Mouse (Mus musculus): ENCODE measurements around the gene Lsamp. TPM values are rescaled to one million over a fixed set of nuclear protein-coding genes. Genes with fewer than 3 reads are reported as not detected.

Lsamp gene
- total RNA-seq, 2 experiments from 2014 or later = 0.38 to 0.53 TPM

DNA sequence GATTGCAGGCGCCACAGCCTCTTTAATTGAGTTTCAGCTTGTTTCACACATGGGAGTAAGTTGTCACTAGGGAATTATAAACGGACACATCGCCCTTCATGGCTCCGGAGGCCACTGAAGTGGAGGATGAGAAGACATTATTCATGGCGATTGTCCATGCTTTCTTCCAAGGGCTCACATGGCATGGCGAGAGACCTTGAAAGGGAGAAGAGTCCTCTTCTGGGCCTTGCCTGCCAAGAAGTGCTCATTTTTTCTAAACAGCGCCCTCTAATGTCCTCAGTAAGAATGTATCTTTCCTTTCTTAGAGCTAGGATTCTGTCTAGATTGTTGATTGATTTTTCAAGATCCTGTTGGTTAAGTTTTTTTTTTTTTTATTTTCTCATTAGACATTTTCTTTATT is 1424.7 kb downstream of the Lsamp start:
- no peak for DNase-seq
- no peak overlapping the region for H3K4me3 ChIP-seq
- intact Hi-C loops (cut with DNase I) = no loop called here
- no peak overlapping the region for H3K27ac ChIP-seq
- TF ChIP-seq CTCF (IDR thresholded peaks at IDR 0.05) = no peak

DNA sequence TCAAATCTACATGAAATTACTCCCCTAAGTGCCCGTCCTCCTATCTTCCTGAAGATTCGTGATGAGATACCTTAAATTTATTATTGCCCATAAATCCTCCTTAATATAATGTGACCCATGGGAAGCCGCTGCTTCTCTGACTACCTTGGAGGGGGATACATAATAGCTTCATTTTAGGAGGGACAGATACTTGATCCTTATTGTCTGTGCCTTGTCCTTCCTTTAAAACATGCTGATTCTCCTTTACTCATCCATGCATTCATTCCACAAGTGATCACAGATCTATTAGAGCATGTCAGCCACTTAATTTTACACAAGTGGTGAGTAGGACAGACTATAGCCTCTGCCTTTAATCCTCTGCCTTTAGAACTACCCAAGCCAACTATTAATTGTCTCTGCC is 1426.5 kb downstream of the Lsamp start:
- intact Hi-C loops (cut with DNase I) = no loop called here

DNA sequence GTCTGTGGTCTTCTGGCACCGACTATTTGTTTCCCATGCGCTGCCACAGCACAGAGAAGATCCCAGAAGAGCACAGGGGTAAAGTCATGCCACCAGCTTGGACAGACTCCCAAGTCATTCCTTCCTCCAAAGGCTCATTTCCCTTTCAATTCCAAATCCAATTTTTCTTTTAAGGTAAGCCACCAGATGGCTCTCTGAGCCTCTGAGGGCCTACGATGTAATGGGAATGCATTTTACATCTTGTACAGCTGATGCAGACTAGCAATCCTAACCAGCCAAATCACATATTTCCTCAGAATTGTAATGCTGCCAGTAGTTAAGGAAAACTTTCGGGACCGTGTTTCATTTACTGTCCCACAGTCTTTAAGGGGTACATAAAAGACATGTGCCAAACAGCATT is 1433.2 kb downstream of the Lsamp start:
- no peak for DNase-seq
- no peak for TF ChIP-seq CTCF (IDR thresholded peaks at IDR 0.05)
- H3K4me3 ChIP-seq = no peak overlapping the region
- no peak overlapping the region for H3K27ac ChIP-seq
- intact Hi-C loops (cut with DNase I) = no loop called here

More for the DNA sequence above, 1426.5 kb downstream of the Lsamp start:
- H3K27ac ChIP-seq = no peak overlapping the region
- H3K4me3 ChIP-seq = no peak overlapping the region
- TF ChIP-seq CTCF (IDR thresholded peaks at IDR 0.05) = no peak
- no peak for DNase-seq

DNA sequence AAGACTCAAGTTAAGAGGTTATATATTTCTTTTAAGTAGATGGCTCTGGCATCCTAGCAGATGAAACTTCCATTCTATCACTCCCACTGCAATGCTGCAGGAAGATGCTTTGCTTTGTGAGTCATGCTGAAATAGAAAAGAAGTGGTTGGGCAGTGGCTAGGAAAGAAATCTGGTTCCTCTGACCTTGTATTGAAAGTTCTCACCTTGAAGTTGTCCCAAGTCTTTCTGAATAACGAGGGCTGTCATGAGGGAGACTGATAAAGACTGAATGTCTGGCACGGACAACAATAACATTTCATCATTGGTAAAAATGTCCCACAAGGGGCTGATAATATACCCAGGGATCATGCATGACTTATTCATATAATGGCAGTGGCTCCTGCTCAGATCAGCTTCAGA is 1483.2 kb downstream of the Lsamp start:
- intact Hi-C loops (cut with DNase I) = no loop called here
- no peak for DNase-seq
- no peak for TF ChIP-seq CTCF (IDR thresholded peaks at IDR 0.05)
- Histone ChIP-seq H3K27ac (no peak overlapping the region), H3K4me3 (no peak overlapping the region)

DNA sequence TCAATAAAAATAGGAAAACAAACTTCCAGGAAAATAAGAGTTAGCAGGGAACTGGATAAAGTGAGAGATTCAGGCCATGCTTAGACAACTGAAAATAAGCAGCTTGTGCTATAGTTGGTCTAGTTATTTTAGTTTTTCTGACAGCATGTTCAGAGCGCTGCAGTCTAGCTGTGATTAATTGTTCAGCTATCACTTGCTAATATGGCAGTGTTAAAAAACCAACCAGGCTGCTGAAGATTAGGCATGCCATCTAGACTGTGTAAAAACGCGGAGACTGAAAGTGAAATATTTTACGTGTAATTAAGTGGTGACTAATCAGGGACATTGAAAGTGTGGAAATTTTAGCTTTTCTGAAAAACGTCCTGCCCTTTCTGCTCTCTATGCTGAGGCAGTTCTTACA is 1494.5 kb downstream of the Lsamp start:
- TF ChIP-seq CTCF (IDR thresholded peaks at IDR 0.05) = no peak
- H3K27ac ChIP-seq = no peak overlapping the region
- DNase-seq = no peak
- H3K4me3 ChIP-seq = no peak overlapping the region
- intact Hi-C loops (cut with DNase I) = no loop called here

DNA sequence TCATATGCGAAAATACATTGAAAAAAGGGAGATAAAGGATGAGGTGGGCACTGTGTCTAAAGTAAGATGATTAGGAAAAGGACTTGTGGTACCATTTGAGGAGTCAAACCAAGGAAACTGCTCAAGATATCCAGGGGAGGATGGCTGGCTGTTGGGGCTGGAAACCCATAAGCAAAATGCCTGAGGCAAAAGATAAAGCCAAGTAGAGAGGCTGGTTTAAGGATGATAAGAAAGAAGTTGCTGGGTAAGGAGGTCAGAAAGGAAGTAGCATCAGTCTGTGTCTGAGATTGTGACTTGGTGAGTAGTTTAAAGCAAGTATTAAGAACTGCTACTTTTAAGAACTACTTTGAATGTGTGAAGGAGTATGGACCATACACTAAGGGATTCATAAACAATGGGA is 1497.7 kb downstream of the Lsamp start:
- no peak overlapping the region for H3K27ac ChIP-seq
- H3K4me3 ChIP-seq = no peak overlapping the region
- no peak for DNase-seq
- no peak for TF ChIP-seq CTCF (IDR thresholded peaks at IDR 0.05)
- intact Hi-C loops (cut with DNase I) = no loop called here

DNA sequence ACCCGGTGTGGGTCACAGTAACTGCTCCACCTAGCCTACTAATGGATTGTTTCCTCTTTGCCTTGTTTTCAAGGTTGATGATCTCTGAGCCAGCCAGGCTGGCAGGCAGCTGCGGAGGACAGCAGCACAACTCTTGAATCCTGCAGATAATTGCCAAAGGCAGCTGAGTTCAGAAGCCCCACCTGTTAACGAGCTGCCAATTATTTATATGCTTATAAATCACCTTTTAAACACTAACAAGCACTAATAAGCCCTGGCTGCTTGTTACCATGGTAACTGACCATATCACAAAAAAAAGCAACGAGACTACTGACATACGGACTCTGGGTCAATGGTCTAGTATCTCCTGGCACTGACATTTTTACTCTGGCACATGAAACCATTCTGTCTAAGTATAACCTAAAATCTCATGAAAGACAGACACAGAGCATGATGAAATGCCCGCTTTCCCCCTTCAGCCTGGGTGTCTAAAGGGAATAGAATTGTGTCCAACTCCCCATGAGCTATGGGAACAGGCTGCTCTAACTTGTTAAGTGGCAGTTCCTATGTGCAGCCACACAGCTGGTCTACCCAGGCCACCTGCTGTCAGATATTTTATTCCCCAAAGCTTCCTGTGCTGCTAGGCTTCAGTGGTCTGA is 1526.9 kb downstream of the Lsamp start:
- no peak overlapping the region for H3K4me3 ChIP-seq

DNA sequence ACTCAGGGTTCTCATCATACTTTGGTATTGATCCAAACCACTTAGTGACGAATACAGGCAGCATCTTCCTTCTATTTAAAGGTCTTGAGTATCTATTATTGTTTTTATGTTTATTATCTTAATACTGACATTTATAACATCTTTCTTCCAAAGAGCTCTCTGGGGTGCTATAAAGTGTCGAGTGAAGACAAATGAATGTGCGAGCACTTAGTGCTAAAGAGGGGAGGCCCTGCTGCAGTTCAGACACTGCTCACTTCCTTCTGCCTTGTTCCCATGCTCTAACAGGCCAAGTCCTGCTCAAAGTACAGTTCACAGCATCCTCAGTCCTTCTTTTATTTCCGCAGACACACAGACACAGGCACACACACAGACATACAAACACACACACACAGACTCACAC is 1537.4 kb downstream of the Lsamp start:
- Histone ChIP-seq H3K4me3 (no peak overlapping the region), H3K27ac (no peak overlapping the region)
- DNase-seq = no peak
- intact Hi-C loops (cut with DNase I) = no loop called here
- TF ChIP-seq CTCF (IDR thresholded peaks at IDR 0.05) = no peak

More for the DNA sequence above, 1526.9 kb downstream of the Lsamp start:
- no peak for TF ChIP-seq CTCF (IDR thresholded peaks at IDR 0.05)
- no peak for DNase-seq
- intact Hi-C loops (cut with DNase I) = no loop called here
- no peak overlapping the region for H3K27ac ChIP-seq

DNA sequence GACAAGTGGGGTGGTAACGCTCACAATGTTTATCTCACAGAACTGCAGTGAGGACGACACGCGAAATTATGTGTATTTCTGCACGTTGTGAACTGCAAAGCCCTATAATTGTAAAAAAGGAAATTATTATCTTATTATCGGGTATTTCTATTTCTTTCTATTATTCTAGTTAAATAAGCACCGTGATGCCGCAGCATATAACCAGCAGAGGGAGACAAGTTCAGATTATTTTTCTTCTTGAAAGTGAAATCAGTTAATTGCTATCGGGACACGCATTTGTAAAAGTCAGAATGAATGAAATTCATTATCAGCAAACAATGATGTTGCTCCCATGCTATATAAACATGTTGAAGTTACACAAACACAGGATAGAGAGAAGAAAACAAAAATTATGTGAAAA is 1540.1 kb downstream of the Lsamp start:
- TF ChIP-seq CTCF (IDR thresholded peaks at IDR 0.05) = peak; percentile 43
- no peak for DNase-seq
- intact Hi-C loops (cut with DNase I) = no loop called here
- Histone ChIP-seq H3K4me3 (0 out of 2 replicates have a peak overlapping the region, but pooled peaks have one; percentile 11), H3K27ac (no peak overlapping the region)

DNA sequence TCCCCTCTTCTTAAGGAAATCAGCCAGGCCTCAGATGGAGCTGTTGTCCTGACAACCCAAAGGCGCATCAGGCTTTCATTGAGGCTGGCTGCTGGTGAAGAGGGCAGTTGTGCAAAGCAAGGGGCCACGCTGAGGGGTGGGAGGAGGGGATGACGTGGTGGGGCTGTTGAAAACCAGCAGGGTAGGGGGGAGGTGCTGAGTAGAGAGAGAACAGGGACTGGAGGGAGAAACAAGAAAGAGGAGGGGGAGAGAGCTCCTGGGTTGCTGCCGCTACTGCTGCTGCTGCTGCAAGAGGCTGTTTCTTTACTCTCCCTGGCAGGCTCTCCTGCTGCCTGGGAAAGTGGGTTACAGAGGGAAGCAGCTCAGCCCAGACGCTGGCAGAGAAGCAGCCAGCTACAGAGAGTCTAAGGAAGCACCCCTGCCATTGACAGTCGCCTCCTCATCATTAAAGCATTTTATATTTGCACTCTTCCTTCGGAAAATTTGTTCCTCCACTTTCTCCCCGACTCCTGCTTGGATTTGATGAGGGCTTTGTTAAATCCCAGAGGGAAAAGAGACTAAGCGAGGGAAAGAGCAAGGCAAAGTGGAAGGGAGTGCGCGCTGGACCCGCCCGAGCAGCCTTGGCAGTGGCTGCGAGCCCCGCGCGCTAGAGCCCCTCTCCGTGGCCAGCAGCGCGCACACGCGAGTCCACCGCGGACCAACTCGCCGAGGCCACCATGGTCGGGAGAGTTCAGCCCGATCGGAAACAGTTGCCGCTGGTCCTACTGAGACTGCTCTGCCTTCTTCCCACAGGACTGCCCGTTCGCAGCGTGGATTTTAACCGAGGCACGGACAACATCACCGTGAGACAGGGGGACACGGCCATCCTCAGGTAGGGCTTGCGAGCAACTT is 1548.7 kb downstream of the Lsamp start:
- Histone ChIP-seq H3K27ac (peak overlapping the region; percentile 40), H3K4me3 (peak overlapping the region; percentile 70)
- TF ChIP-seq CTCF (IDR thresholded peaks at IDR 0.05) = no peak
- DNase-seq = peak; percentile 26
- intact Hi-C loops (cut with DNase I) = no loop called here

DNA sequence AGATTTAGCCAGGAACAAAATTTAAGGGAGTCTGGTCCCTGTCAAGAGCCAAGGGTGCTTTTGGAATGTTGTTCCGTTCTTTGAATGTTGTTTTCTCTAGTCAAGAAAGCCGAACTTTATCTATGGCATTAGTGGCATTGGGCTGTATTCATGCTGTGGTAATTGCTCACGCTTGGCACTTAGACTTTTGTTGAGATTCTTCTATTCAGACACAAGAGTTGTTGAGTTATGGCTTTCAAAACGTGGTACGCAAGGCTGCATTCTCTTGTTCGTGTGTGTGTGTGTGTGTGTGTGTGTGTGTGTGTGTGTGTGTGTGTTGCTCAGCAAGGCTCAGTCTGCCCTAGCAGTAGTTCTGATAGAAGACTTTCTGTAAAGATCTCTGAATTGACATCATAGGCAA is 1549.5 kb downstream of the Lsamp start:
- Histone ChIP-seq H3K4me3 (peak overlapping the region; percentile 70), H3K27ac (no peak overlapping the region)
- no peak for TF ChIP-seq CTCF (IDR thresholded peaks at IDR 0.05)
- DNase-seq = no peak
- intact Hi-C loops (cut with DNase I) = no loop called here

DNA sequence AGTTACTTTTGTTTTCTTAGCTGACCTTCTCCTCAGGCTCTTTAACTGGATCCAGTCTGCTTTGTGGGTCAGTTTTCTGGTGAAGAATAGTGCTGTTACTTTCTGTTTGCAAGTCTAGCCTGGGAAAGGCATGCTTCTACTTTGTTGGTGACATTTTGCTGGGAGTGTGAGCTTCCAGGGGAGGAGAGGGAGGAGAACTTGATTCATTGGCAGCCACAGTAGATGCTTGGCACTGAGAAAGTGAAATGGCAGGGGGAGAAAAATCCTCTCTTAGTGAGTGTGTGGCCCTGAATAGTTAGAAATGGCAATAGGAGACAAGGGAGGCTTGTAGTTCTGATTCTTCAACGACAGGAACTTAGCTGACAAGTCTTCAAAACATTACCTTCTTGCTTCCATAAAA is 1551.6 kb downstream of the Lsamp start:
- DNase-seq = no peak
- no peak for TF ChIP-seq CTCF (IDR thresholded peaks at IDR 0.05)
- intact Hi-C loops (cut with DNase I) = no loop called here
- Histone ChIP-seq H3K27ac (no peak overlapping the region), H3K4me3 (no peak overlapping the region)

DNA sequence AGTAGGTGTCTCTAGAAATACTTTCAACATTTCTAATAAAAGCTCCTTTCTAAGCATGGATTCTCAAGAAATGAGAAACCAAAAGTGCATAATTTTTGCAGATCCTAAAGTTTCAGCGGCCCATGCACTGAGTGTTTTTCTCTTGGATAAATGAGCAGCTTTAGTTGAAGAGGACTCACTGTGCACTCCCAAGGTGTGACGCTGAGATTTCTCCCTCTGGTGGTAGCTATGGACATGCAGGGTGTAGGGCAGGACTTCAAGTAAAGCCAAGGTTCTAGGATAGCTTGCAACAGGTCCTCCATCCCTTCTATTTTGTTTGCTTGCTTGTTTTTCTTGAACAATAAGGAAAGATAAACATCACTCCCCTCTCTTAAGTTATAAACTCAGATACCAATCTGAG is 1558.5 kb downstream of the Lsamp start:
- no peak for DNase-seq
- TF ChIP-seq CTCF (IDR thresholded peaks at IDR 0.05) = peak; percentile 5; the same call in 1 of the 2 replicates
- H3K4me3 ChIP-seq = no peak overlapping the region
- intact Hi-C loops (cut with DNase I) = no loop called here
- H3K27ac ChIP-seq = no peak overlapping the region
